Mouse (Mus musculus) kidney, postnatal 36 days (tissue): ENCODE measurements at regions not wholly inside any gene's neighbourhood (a gene's known extent, or its start where the extent isn't known, plus 50 kb on each side); places are given as distances from the start of the nearest gene placed in this dataset.
A peak's percentile ranks its signal among the peaks of the same experiment; 100 is the strongest.
"Not testable (repeated sequence)": the region's sequence is repeated elsewhere in the genome, so short reads cannot be mapped to it uniquely, and the experiment has no call there.

Source experiments
- DNase-seq, 2 experiments: peaks; one replicate each; pipeline ENCODE4 v3.0.0; 2021 to 2022; ENCODE audit warnings: mixed read lengths in 2 of 2

DNA sequence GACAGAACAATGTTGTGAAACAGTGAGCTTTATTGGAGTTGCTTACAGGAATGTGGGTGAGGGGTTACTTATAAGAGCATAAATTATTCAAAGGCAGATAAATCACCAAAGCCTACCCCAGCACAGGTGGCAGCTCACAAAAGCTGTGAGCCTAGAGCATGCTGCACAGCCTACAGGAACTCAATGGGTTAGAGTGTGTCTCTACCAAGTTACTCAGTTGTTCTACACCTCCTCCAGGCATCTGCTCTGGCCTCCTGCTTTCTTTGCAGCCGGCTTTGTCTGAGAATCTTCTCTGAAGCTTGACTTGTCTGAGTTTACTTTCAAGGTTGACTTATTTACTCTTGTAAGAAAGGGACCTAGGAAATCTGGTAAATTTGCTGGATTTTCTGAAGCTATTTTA, 336.5 kb downstream of the Fscb start:
- no peak for DNase-seq

DNA sequence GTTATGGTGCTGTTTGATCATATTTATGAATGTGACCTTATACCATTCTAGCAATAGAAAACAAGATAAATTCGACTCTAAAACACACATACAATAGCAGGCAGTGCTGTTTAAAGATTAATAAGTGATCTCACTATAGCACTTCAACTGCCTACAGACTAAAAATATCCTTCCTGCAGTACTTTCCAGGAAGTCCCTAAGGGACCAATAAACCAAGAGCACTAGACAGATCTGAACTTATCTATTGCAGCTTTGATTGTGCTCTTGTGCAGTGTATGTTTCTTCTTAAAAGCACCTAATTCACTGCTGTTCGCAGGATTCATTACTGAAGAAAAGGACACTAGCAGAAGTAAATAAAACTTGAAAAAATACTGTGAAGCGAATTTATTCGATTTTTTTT, 358.1 kb downstream of the Fscb start:
- no peak for DNase-seq

GRCm38 (mm10) chr12:64114476-64114875, 360.0 kb downstream of the Fscb start:
- no peak for DNase-seq

DNA sequence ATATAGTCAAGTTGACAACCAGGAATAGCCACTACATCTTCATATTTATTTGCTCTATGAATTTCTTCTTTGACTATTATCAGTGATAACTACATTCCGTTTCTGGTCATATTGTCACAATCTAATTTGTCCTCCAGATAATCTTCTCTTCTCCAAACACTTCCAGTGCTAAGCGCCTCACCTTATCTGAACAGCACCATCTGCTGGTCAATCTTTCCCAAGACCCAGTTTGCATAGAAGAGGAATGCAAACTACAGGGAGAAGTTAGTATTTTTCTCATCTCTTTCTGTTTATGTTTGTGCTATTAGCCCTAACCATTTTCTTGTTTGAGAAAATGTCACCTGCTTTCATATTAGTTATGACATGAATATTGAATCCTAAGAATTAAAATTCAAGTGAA, 370.3 kb downstream of the Fscb start:
- DNase-seq, result peak; percentile 2 to 55

GRCm38 (mm10) chr12:64076789-64077188, 397.7 kb downstream of the Fscb start:
- DNase-seq, result no peak

- DNase-seq, result no peak
These were observed 429.0 kb downstream of the Fscb start for GRCm38 (mm10) chr12:64045528-64045927.

- DNase-seq, result not testable (repeated sequence)
These were observed 465.9 kb downstream of the Fscb start for GRCm38 (mm10) chr12:64008631-64009030.
